8 mouse cellular contexts compared by ENCODE assay signal in genomic region chr7:29983690-29984380, GRCm38 (mm10). TPM values are rescaled to one million over a fixed set of nuclear protein-coding genes. Genes with fewer than 3 reads are reported as not detected.
DNase-seq lines count a peak whose midpoint lies in the region; ATAC-seq lines count a peak whose summit lies in the region.

TSS of gene Zfp568 (plus strand) at chr7:29983955.

- H3K36me3 ChIP-seq in heart, embryonic 14.5 days (ENCODE audit: control insufficient read depth, insufficient read depth, low read length), result peaks cover 33% of the 10 kb centered on the region
- H3K36me3 ChIP-seq in liver, embryonic 13.5 days, result peaks cover 24% of the 10 kb centered on the region
- 0 out of 2 replicates have a peak, but pooled peaks cover 18% of the 10 kb centered on the region for H3K36me3 ChIP-seq in stomach, embryonic 16.5 days (ENCODE audit: control insufficient read depth, insufficient read depth, low read length)

- ATAC-seq in heart, embryonic 14.5 days (ENCODE audit: insufficient number of reproducible peaks, insufficient read depth, low FRiP score, low read depth), result peak; percentile 93
- ATAC-seq in liver, embryonic 13.5 days (ENCODE audit: low read depth), result peak; percentile 88
- ATAC-seq in stomach, embryonic 16.5 days (ENCODE audit: insufficient read depth, low FRiP score), result peak; percentile 95

- H3K27me3 ChIP-seq in heart, embryonic 14.5 days (ENCODE audit: control insufficient read depth, insufficient read depth, low read length), result no peaks in the 10 kb centered on the region
- no peaks in the 10 kb centered on the region for H3K27me3 ChIP-seq in liver, embryonic 13.5 days
- no peaks in the 10 kb centered on the region for H3K27me3 ChIP-seq in stomach, embryonic 16.5 days (ENCODE audit: control insufficient read depth, insufficient read depth, low read length)

- H3K4me3 ChIP-seq in brown adipose tissue, adult 24 weeks (ENCODE audit: insufficient read depth, low read depth, low read length), result peak within 1 kb of the TSS; percentile 80
- peak within 1 kb of the TSS; percentile 80 to 81 for H3K4me3 ChIP-seq in heart, embryonic 14.5 days (ENCODE audit: control insufficient read depth in 1 of 2, insufficient read depth in 1 of 2, low read depth in 1 of 2, low read length in 2 of 2)
- H3K4me3 ChIP-seq in liver, embryonic 13.5 days (replicated peaks), result peak within 1 kb of the TSS; percentile 92
- peak within 1 kb of the TSS; percentile 93 for H3K4me3 ChIP-seq in stomach, embryonic 16.5 days (replicated peaks; ENCODE audit: low read length)

- H3K4me2 ChIP-seq in heart, embryonic 14.5 days (ENCODE audit: low read length), result peak within 1 kb of the TSS; percentile 82
- H3K4me2 ChIP-seq in liver, embryonic 13.5 days, result peak within 1 kb of the TSS; percentile 82
- H3K4me2 ChIP-seq in stomach, embryonic 16.5 days (ENCODE audit: low read depth, low read length), result peak within 1 kb of the TSS; percentile 73

- DNase-seq in CD4-positive, CD25-positive, alpha-beta regulatory T cell, adult 2 months (ENCODE audit: low read depth, low spot score), result peak; percentile 80
- DNase-seq in fibroblast of lung, adult 2 months (ENCODE audit: low read depth), result peak; percentile 80
- DNase-seq in kidney, postnatal 14 days, result peak; percentile 96
- DNase-seq in liver, embryonic 13.5 days, result peak; percentile 81
- peak; percentile 97 for DNase-seq in neural tube, embryonic 10.5 days (ENCODE audit: extremely low spot score, low spot score)

- peak within 1 kb of the TSS; percentile 97 for H3K9ac ChIP-seq in heart, embryonic 14.5 days (ENCODE audit: low read length)
- peak within 1 kb of the TSS; percentile 92 for H3K9ac ChIP-seq in liver, embryonic 13.5 days
- peak within 1 kb of the TSS; percentile 95 for H3K9ac ChIP-seq in stomach, embryonic 16.5 days (ENCODE audit: low read length)

- peaks cover 7% of the 10 kb centered on the region for H3K9me3 ChIP-seq in heart, embryonic 14.5 days (ENCODE audit: control insufficient read depth, low read length)
- H3K9me3 ChIP-seq in liver, embryonic 13.5 days (replicated peaks), result no peaks in the 10 kb centered on the region
- H3K9me3 ChIP-seq in stomach, embryonic 16.5 days (replicated peaks; ENCODE audit: control insufficient read depth, low read length), result 0 out of 2 replicates have a peak, but pooled peaks cover 3% of the 10 kb centered on the region

- peaks cover 3% of the 10 kb centered on the region for H3K4me1 ChIP-seq in brown adipose tissue, adult 24 weeks (ENCODE audit: control insufficient read depth, insufficient read depth, insufficient read length, low read length)
- peaks cover 15 to 42% of the 10 kb centered on the region in 2 experiments for H3K4me1 ChIP-seq in heart, embryonic 14.5 days (ENCODE audit: control insufficient read depth in 2 of 2, insufficient read depth in 2 of 2, low read length in 2 of 2)
- H3K4me1 ChIP-seq in liver, embryonic 13.5 days (replicated peaks), result peaks cover 42% of the 10 kb centered on the region
- peaks cover 18% of the 10 kb centered on the region for H3K4me1 ChIP-seq in stomach, embryonic 16.5 days (ENCODE audit: control insufficient read depth, insufficient read depth, low read length)

- under 1% methylated on average over 62 of the region's 62 CpGs for WGBS in heart, embryonic 14.5 days
- under 1% methylated on average over 62 of the region's 62 CpGs for WGBS in liver, embryonic 13.5 days (ENCODE audit: insufficient replicate concordance)
- under 1% methylated on average over 62 of the region's 62 CpGs for WGBS in stomach, embryonic 16.5 days

- H3K27ac ChIP-seq in brown adipose tissue, adult 24 weeks (replicated peaks; ENCODE audit: low read depth, low read length), result peak within 1 kb of the TSS; percentile 74
- peak within 1 kb of the TSS; percentile 97 to 98 for H3K27ac ChIP-seq in heart, embryonic 14.5 days (replicated peaks in 1 of 2; ENCODE audit: control insufficient read depth in 1 of 2, insufficient read depth in 1 of 2, low read depth in 2 of 2, low read length in 2 of 2)
- peak within 1 kb of the TSS; percentile 91 for H3K27ac ChIP-seq in liver, embryonic 13.5 days
- peak within 1 kb of the TSS; percentile 98 for H3K27ac ChIP-seq in stomach, embryonic 16.5 days (ENCODE audit: low read length)

RNA-seq across cellular contexts. Expression of gene Zfp568, which starts in this region (rescaled TPM):
- polyA plus RNA-seq in brown adipose tissue, adult 24 weeks (2012; ENCODE audit: insufficient read depth, insufficient read length, missing spikeins), result 2.4 and 4.0 TPM in 2 replicates
- 23.7 and 27.4 TPM in 2 replicates for polyA plus RNA-seq in heart, embryonic 14.5 days (2014; fragmentation: Nextera tagmentation; extraction: Ambion mirVana)
- polyA plus RNA-seq in liver, embryonic 13.5 days (2015; fragmentation: Nextera tagmentation; extraction: Ambion mirVana), result 8.5 and 10.9 TPM in 2 replicates
- 14.0 and 14.9 TPM in 2 replicates for polyA plus RNA-seq in stomach, embryonic 16.5 days (2015; fragmentation: Nextera tagmentation; extraction: Ambion mirVana)

Comparison
In these comparisons a context has a peak if more than half of its experiments do, and no peak if none do; other contexts are left out.
1. Peak in every context shown above with its lines: DNase-seq, ATAC-seq, H3K4me3 ChIP-seq and H3K27ac ChIP-seq.